Mouse (Mus musculus) brown adipose tissue, adult 24 weeks (tissue): ENCODE results near the gene Kcnk3. TPM values are rescaled to one million over a fixed set of nuclear protein-coding genes. Genes with fewer than 3 reads are reported as not detected.

Experiments
- H3K27ac ChIP-seq: fragments of 200-500 bp; replicated peaks from 2 replicates; pipeline ENCODE4 v1.5.1; 2012; ENCODE audit warnings: low read depth, mild to moderate bottlenecking, low read length
- H3K4me1 ChIP-seq: fragments of 200-500 bp; 2 replicates; pipeline ENCODE4 v1.6.1; 2012; ENCODE audit warnings: low read length, mixed read lengths; ENCODE audit not compliant: control insufficient read depth, insufficient read depth, insufficient read length
- H3K4me3 ChIP-seq: fragments of 200-500 bp; 2 replicates; pipeline ENCODE4 v1.5.1; 2012; ENCODE audit warnings: low read depth, mild to moderate bottlenecking, low read length, moderate library complexity; ENCODE audit not compliant: insufficient read depth
- polyA plus RNA-seq: library from polyadenylated mRNA; stranded (reverse); fragments of >200 nt; gene quantifications from 2 replicates; pipeline ENCODE4 v1.2.4, GENCODE M21; 2012; ENCODE audit not compliant: missing spikeins, insufficient read depth, insufficient read length

The Kcnk3 gene
- 118 and 132 TPM in 2 replicates for polyA plus RNA-seq

DNA sequence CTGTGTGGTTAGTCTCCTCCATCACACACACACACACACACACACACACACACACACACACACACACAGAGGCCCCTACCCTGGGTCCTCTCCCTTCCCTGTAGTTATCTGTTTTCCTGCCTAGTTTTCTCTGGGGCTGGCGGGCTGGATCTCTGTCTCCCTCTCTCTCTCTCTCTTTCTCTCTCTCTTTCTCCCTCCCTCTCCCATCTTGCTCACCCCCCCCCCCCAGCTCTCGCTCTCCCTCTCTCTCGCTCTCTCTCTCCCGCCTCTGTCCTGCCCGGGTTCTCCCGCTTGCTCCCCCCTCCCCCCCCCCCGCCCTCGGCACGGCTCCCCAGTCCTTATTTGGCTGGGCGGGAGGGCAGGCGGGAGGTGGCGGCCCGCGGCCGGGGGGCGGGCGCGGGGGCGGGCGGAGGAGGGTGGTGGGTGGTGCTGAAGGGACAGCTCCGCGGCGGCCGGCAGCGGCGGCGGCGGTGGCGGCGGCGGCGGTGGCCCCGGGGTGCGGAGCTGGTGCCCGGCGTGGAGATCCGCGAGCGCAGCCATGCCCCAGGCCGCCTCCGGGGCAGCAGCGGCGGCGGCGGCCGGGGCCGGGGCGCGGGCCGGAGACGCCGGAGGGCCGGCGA is at the start of gene Kcnk3:
TSS of gene Kcnk3 (plus strand) at position 490 of the 620 bp plus-strand sequence.
- H3K4me1 ChIP-seq = 0 out of 2 replicates have a peak, but pooled peaks cover 3% of the 10 kb centered on the region
- H3K4me3 ChIP-seq = peak within 1 kb of the TSS; percentile 80
- peak within 1 kb of the TSS; percentile 94 for H3K27ac ChIP-seq

DNA sequence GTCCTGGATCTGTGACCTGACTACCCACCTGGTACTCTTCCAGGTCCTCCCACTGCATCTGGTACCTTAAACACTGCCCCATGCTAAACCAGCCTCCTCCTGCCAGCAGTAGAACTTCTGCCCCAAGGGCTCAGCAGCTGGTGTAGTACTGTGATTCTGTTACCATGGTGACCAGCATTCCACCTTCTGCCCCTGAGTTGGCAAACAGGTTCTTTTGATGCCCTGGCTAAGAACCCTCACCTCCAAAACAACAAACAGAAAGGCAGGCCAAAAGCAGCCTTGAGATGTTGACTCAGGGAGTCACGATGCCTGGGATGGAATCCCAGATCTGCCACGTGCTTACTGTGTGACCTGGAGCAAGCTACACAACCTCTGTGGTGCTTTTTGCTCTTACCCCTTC is 42.3 kb upstream of the Kcnk3 start, which contains the start of gene Cib4:
TSS of gene Cib4 (minus strand) at position 139 of the 400 bp plus-strand sequence.
- Histone ChIP-seq H3K4me1 (peaks cover 3% of the 10 kb centered on the region), H3K4me3 (no peak within 1 kb of the TSS), H3K27ac (no peak within 1 kb of the TSS)

- H3K4me3 ChIP-seq = no peak overlapping the region
- peaks cover 10% of the 10 kb centered on the region for H3K4me1 ChIP-seq
- H3K27ac ChIP-seq = no peak overlapping the region
Observed at GRCm38 (mm10) chr5:30548681-30549080, 39.3 kb upstream of the Kcnk3 start.

GRCm38 (mm10) chr5:30550334-30551021 is 37.5 kb upstream of the Kcnk3 start:
- Histone ChIP-seq H3K4me1 (peaks cover 10% of the 10 kb centered on the region), H3K27ac (peak overlapping the region; percentile 83), H3K4me3 (no peak overlapping the region)

DNA sequence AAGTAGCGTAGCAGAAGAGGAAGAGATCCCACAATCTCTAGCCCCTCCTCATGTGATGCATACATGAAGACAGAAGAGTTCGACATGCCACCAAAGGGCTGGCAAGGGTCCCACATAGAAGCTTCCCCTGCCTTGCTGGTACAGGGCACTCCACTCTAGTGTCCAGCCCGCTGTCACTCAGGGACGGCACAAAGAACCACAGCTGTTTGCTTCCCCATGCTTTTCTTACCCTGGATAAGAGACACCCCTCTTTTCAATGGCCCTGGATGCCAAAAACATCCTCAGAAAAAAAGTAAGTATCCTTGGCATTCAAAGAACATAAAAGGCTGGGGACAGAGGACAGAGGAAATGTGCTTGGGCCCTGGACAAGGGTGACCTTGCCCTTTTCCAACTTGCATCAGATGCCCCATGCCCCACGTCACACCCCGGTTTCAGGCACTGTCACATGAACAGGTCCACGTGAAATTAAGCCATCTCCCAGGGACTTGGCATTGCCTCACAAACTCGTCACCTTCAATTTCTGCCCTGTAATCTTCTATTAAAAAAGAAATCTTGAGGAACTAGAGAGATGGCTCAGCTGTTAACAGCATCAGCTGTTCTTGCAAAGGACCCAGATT is 36.8 kb upstream of the Kcnk3 start:
- Histone ChIP-seq H3K4me1 (peaks cover 13% of the 10 kb centered on the region), H3K4me3 (no peak overlapping the region), H3K27ac (peak overlapping the region; percentile 97)

GRCm38 (mm10) chr5:30552006-30552405 is 36.0 kb upstream of the Kcnk3 start:
- peak overlapping the region; percentile 97 for H3K27ac ChIP-seq
- peaks cover 20% of the 10 kb centered on the region for H3K4me1 ChIP-seq
- no peak overlapping the region for H3K4me3 ChIP-seq

DNA sequence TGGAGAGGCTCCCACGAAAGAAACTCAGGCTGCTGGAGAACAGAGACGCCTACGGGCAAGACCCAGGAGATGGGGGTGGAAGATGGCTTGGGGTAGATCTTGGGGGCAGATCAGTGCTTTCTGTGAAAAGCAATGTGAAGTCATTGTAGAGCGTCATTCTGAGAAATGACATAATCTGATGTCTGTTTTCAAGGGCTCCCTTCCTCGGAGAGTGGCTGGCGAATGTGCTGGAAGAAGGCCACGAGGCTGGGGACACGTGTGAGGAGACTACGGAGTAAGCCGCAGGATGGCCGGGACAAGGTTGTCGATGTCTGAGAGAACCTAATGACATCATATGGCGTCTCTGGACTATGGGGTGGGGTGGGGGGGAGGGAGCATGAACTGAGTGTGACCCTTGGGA is 34.0 kb upstream of the Kcnk3 start:
- Histone ChIP-seq H3K4me3 (no peak overlapping the region), H3K4me1 (peaks cover 23% of the 10 kb centered on the region), H3K27ac (no peak overlapping the region)

- Histone ChIP-seq H3K4me3 (no peak overlapping the region), H3K4me1 (peaks cover 23% of the 10 kb centered on the region), H3K27ac (peak overlapping the region; percentile 92)
Observed at GRCm38 (mm10) chr5:30554981-30555380, 33.0 kb upstream of the Kcnk3 start.

- Histone ChIP-seq H3K4me3 (no peak overlapping the region), H3K27ac (peak overlapping the region; percentile 100), H3K4me1 (peaks cover 17% of the 10 kb centered on the region)
Observed at GRCm38 (mm10) chr5:30556284-30556683, 31.7 kb upstream of the Kcnk3 start.

DNA sequence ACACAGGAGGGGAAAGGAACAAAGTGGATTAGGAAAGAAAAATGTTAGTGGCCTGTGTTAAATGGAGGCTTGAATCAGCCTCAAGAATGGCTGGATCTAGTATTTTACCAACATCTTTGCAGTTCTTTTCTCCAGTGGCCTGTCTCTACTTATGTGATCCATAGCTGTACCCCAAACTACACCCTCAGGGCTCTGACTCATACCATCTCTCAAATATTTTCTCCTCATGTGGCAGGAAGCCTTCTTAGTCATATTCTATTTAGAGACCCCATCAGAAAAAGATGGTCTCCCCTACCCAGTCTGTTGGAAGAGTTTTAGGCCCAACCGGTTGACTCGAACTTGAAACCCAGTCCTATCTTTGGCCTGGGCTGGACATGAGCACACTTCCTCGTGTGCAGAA is 28.5 kb upstream of the Kcnk3 start:
- H3K4me3 ChIP-seq = no peak overlapping the region
- H3K27ac ChIP-seq = no peak overlapping the region
- peaks cover 13% of the 10 kb centered on the region for H3K4me1 ChIP-seq

DNA sequence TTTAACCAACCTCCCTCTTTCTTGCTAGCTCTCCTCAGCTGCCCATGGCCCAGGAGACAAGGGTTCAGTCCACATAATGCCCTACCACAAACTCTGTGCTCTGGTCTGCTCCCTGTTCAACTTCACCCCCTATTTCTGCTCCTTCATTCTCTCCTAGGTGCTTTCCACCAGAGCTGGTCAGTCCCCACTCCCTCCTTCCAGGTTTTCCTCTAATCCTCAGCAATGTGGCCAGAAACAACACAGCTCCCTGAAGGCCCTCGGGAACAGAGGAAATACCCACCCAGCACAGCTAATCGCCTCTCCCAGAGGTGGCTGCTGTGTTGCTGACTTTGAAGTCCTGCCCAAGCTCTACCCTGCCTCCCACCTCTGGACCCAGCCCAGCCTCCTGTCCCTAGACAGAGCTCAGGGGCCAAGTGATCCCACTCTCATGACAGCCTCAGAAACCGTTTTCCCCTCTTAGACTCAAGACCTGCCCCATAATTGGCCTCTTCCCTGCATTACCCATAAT is 27.9 kb upstream of the Kcnk3 start:
- no peak overlapping the region for H3K27ac ChIP-seq
- no peak overlapping the region for H3K4me3 ChIP-seq
- H3K4me1 ChIP-seq = peaks cover 13% of the 10 kb centered on the region

GRCm38 (mm10) chr5:30568479-30568878 is 19.5 kb upstream of the Kcnk3 start:
- Histone ChIP-seq H3K4me1 (0 out of 2 replicates have a peak, but pooled peaks cover 6% of the 10 kb centered on the region), H3K4me3 (no peak overlapping the region), H3K27ac (no peak overlapping the region)

DNA sequence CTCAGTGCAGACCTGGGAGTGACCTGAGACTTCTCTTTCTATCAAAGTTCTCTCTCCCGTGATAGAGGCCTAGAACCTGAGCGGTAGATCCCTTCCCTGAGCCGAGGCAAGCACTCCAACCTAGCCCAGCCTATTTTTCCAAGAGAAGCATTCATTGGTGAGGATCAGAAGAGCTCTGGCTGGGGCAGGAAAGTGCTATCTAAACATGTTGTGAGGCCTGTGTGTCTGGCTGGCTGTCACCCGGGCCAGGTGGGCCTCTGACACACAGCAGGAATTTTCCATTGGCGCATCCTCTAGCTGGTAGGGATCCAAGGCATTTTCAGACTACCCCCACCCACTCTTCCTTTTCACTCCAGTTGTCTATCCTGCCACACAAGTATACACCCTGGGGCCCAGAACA is 16.1 kb upstream of the Kcnk3 start:
- Histone ChIP-seq H3K4me1 (peaks cover 6% of the 10 kb centered on the region; the same call in 1 of the 2 replicates), H3K27ac (no peak overlapping the region), H3K4me3 (no peak overlapping the region)

- peak overlapping the region; percentile 48 for H3K27ac ChIP-seq
- no peak overlapping the region for H3K4me3 ChIP-seq
- peaks cover 9% of the 10 kb centered on the region; the same call in 1 of the 2 replicates for H3K4me1 ChIP-seq
Observed at GRCm38 (mm10) chr5:30574367-30574766, 13.6 kb upstream of the Kcnk3 start.

- Histone ChIP-seq H3K27ac (no peak overlapping the region), H3K4me1 (peaks cover 9% of the 10 kb centered on the region; the same call in 1 of the 2 replicates), H3K4me3 (no peak overlapping the region)
Observed at GRCm38 (mm10) chr5:30576233-30576632, 11.7 kb upstream of the Kcnk3 start.
